Mouse (Mus musculus) MEL (cell line): ENCODE measurements around the gene Slc5a6. TPM values are rescaled to one million over a fixed set of nuclear protein-coding genes. Genes with fewer than 3 reads are reported as not detected.
"Not testable (repeated sequence)": the region's sequence is repeated elsewhere in the genome, so short reads cannot be mapped to it uniquely, and the experiment has no call there.

Experiments used
- DNase-seq: peaks from one replicate; pipeline ENCODE4 v3.0.0; 2011; ENCODE audit warnings: low read depth, low spot score
- H3K27ac ChIP-seq: 2 replicates; pipeline ENCODE4 v1.5.1; 2012; ENCODE audit warnings: low read depth, mild to moderate bottlenecking, control low read depth, low read length, moderate library complexity; ENCODE audit not compliant: control insufficient read depth
- H3K27me3 ChIP-seq, 2 experiments: fragments of 150-350 bp in 1 of 2; sonication (generic) in 1 of 2; 2 replicates each; pipeline ENCODE4 v1.6.1; 2012; ENCODE audit warnings: low read length in 2 of 2, mild to moderate bottlenecking in 2 of 2, improper control_type of control experiment in 1 of 2, moderate library complexity in 1 of 2; ENCODE audit not compliant: insufficient read depth in 2 of 2, control insufficient read depth in 1 of 2
- H3K36me3 ChIP-seq, 2 experiments: 2 replicates each; pipeline ENCODE4 v1.6.1; 2012 to 2014; ENCODE audit warnings: low read length in 2 of 2, improper control_type of control experiment in 1 of 2, inconsistent platforms in 1 of 2, mild to moderate bottlenecking in 1 of 2; ENCODE audit not compliant: insufficient read depth in 2 of 2, control insufficient read depth in 1 of 2
- H3K4me1 ChIP-seq, 2 experiments: fragments of 150-350 bp in 1 of 2; sonication (generic) in 1 of 2; 2 replicates each; pipeline ENCODE4 v1.6.1; 2012; ENCODE audit warnings: low read length in 2 of 2, improper control_type of control experiment in 1 of 2, mild to moderate bottlenecking in 1 of 2; ENCODE audit not compliant: insufficient read depth in 2 of 2, control insufficient read depth in 1 of 2
- H3K4me3 ChIP-seq, 2 experiments: fragments of 150-350 bp in 1 of 2; sonication (generic) in 1 of 2; 2 replicates each; pipeline ENCODE4 v1.5.1; 2012; ENCODE audit warnings: low read depth in 2 of 2, low read length in 2 of 2, mild to moderate bottlenecking in 2 of 2, moderate library complexity in 2 of 2, control low read depth in 1 of 2, improper control_type of control experiment in 1 of 2; ENCODE audit not compliant: control insufficient read depth in 1 of 2, insufficient read depth in 1 of 2
- H3K79me2 ChIP-seq: 2 replicates; pipeline ENCODE4 v1.6.1; 2012; ENCODE audit warnings: mild to moderate bottlenecking, low read length, moderate library complexity; ENCODE audit not compliant: control insufficient read depth, poor library complexity, insufficient read depth
- H3K9ac ChIP-seq: 2 replicates; pipeline ENCODE4 v1.6.1; 2012; ENCODE audit warnings: low read depth, mild to moderate bottlenecking, control low read depth, low read length, moderate library complexity; ENCODE audit not compliant: control insufficient read depth, poor library complexity, severe bottlenecking
- H3K9me3 ChIP-seq: fragments of 150-350 bp; sonication (generic); replicated peaks from 2 replicates; pipeline ENCODE4 v1.6.1; 2012; ENCODE audit warnings: mild to moderate bottlenecking, low read length, improper control_type of control experiment, moderate library complexity; ENCODE audit not compliant: insufficient read depth
- BHLHE40 ChIP-seq: IDR thresholded peaks from 2 replicates; pipeline ENCODE4 v1.6.1; 2012; ENCODE audit warnings: low read depth, mild to moderate bottlenecking, inconsistent platforms, low read length, improper control_type of control experiment, borderline replicate concordance
- CHD1 ChIP-seq: IDR thresholded peaks from 2 replicates; pipeline ENCODE4 v1.6.1; 2012; ENCODE audit warnings: low read depth, mild to moderate bottlenecking, inconsistent platforms, low read length, improper control_type of control experiment
- EP300 ChIP-seq, 2 experiments: IDR thresholded peaks; 2 replicates each; pipeline ENCODE4 v1.6.1; 2011; ENCODE audit warnings: improper control_type of control experiment in 2 of 2, low read length in 2 of 2, low read depth in 1 of 2, mild to moderate bottlenecking in 1 of 2
- ETS1 ChIP-seq: IDR thresholded peaks from 2 replicates; pipeline ENCODE4 v1.6.1; 2012; ENCODE audit warnings: low read depth, mild to moderate bottlenecking, inconsistent platforms, low read length, improper control_type of control experiment, moderate library complexity
- GABPA ChIP-seq: IDR thresholded peaks from 2 replicates; pipeline ENCODE4 v1.6.1; 2012; ENCODE audit warnings: low read depth, mild to moderate bottlenecking, inconsistent platforms, low read length, improper control_type of control experiment, moderate library complexity
- GATA1 ChIP-seq: IDR thresholded peaks from 2 replicates; pipeline ENCODE4 v1.6.1; 2011; ENCODE audit warnings: low read depth, low read length, improper control_type of control experiment
- HCFC1 ChIP-seq: IDR thresholded peaks from 2 replicates; pipeline ENCODE4 v1.6.1; 2012; ENCODE audit warnings: low read depth, mild to moderate bottlenecking, inconsistent platforms, low read length, improper control_type of control experiment, moderate library complexity
- MAX ChIP-seq: IDR thresholded peaks from 2 replicates; pipeline ENCODE4 v1.6.1; 2011; ENCODE audit warnings: low read length, improper control_type of control experiment
- MEF2A ChIP-seq: IDR thresholded peaks from 2 replicates; pipeline ENCODE4 v1.6.1; 2014; ENCODE audit warnings: low read depth, mild to moderate bottlenecking, inconsistent platforms, low read length, improper control_type of control experiment; ENCODE audit not compliant: poor library complexity, insufficient replicate concordance, severe bottlenecking; ENCODE audit errors: extremely low read depth
- MXI1 ChIP-seq: IDR thresholded peaks from 2 replicates; pipeline ENCODE4 v1.6.1; 2011; ENCODE audit warnings: mild to moderate bottlenecking, low read depth, low read length, improper control_type of control experiment
- MYB ChIP-seq: IDR thresholded peaks from 2 replicates; pipeline ENCODE4 v1.6.1; 2011; ENCODE audit warnings: mild to moderate bottlenecking, low read depth, low read length, improper control_type of control experiment
- NRF1 ChIP-seq: IDR thresholded peaks from 2 replicates; pipeline ENCODE4 v1.6.1; 2014; ENCODE audit warnings: low read depth, mild to moderate bottlenecking, inconsistent platforms, low read length, improper control_type of control experiment, moderate library complexity; ENCODE audit not compliant: poor library complexity, insufficient read depth, severe bottlenecking
- POLR2A ChIP-seq, 2 experiments: IDR thresholded peaks; 2 replicates each; pipeline ENCODE4 v1.6.1; 2011 to 2012; ENCODE audit warnings: low read length in 2 of 2, mild to moderate bottlenecking in 2 of 2, control low read depth in 1 of 2, improper control_type of control experiment in 1 of 2, low read depth in 1 of 2, moderate library complexity in 1 of 2; ENCODE audit not compliant: control insufficient read depth in 1 of 2, insufficient read depth in 1 of 2, poor library complexity in 1 of 2
- RCOR1 ChIP-seq: IDR thresholded peaks from 2 replicates; pipeline ENCODE4 v1.6.1; 2012; ENCODE audit warnings: low read depth, mild to moderate bottlenecking, inconsistent platforms, low read length, improper control_type of control experiment
- SMC3 ChIP-seq: IDR thresholded peaks from 2 replicates; pipeline ENCODE4 v1.6.1; 2011; ENCODE audit warnings: low read depth, low read length, improper control_type of control experiment
- TBP ChIP-seq: IDR thresholded peaks from 2 replicates; pipeline ENCODE4 v1.8.0; 2011; ENCODE audit warnings: low read depth, low read length, improper control_type of control experiment
- TCF12 ChIP-seq: IDR thresholded peaks from 2 replicates; pipeline ENCODE4 v1.6.1; 2014; ENCODE audit warnings: low read depth, mild to moderate bottlenecking, inconsistent platforms, low read length, improper control_type of control experiment, moderate library complexity
- UBTF ChIP-seq: IDR thresholded peaks from 2 replicates; pipeline ENCODE4 v1.6.1; 2012; ENCODE audit warnings: low read depth, mild to moderate bottlenecking, inconsistent platforms, low read length, improper control_type of control experiment, moderate library complexity, borderline replicate concordance; ENCODE audit not compliant: insufficient read depth
- USF1 ChIP-seq: IDR thresholded peaks from 2 replicates; pipeline ENCODE4 v1.6.1; 2014; ENCODE audit warnings: low read depth, mild to moderate bottlenecking, inconsistent platforms, low read length, improper control_type of control experiment, moderate library complexity
- ZC3H11A ChIP-seq: IDR thresholded peaks from 2 replicates; pipeline ENCODE4 v1.6.1; 2012; ENCODE audit warnings: low read depth, mild to moderate bottlenecking, inconsistent platforms, low read length, improper control_type of control experiment
- ZKSCAN1 ChIP-seq: IDR thresholded peaks from 2 replicates; pipeline ENCODE4 v1.6.1; 2012; ENCODE audit warnings: low read depth, mild to moderate bottlenecking, inconsistent platforms, low read length, improper control_type of control experiment, moderate library complexity
- ZMIZ1 ChIP-seq: IDR thresholded peaks from 2 replicates; pipeline ENCODE4 v1.6.1; 2012; ENCODE audit warnings: low read depth, mild to moderate bottlenecking, inconsistent platforms, low read length, improper control_type of control experiment, moderate library complexity
- ZNF384 ChIP-seq: IDR thresholded peaks from 2 replicates; pipeline ENCODE4 v1.6.1; 2012; ENCODE audit warnings: low read depth, mild to moderate bottlenecking, inconsistent platforms, low read length, improper control_type of control experiment
- polyA plus RNA-seq, 2 experiments: library from polyadenylated mRNA; stranded (reverse) in 1 of 2; unstranded in 1 of 2; fragments of >175 nt in 1 of 2; fragments of >200 nt in 1 of 2; gene quantifications; 2 replicates each; pipeline versions ENCODE4 v1.2.1 to v1.2.4; 2012; ENCODE audit warnings: low replicate concordance in 2 of 2, low read depth in 1 of 2; ENCODE audit not compliant: insufficient read length in 2 of 2, insufficient read depth in 1 of 2, missing spikeins in 1 of 2
- total RNA-seq: library from RNA; depleted of rRNA; stranded (reverse); fragments of 300-350 nt; gene quantifications from 2 replicates; pipeline ENCODE4 v1.2.3, GENCODE M21; 2012

Slc5a6 gene
- total and polyA plus RNA-seq, 3 experiments = 34.5 to 41.7 TPM; not detected in 1

DNA sequence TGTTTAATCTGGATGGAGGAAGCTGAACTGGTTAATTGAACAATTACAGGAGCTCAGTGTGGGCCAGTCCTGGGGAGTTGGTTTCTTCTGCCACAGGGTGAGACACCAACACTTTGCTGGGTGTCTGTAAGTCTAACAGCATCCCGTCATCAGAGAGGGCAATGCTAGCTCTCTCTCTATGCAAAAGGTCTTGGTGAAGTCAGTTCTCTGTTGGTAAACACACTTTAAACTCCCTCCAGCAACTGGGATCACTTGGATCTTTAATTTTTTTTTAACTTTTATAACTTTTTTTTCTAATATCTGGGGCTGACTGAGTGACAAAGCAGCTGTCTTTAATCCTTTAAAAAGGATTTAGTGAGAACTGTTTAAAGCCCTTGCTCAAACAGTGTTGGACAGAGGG lies 26.0 kb downstream of the Slc5a6 start:
- Histone ChIP-seq H3K9ac (no peak overlapping the region), H3K27ac (no peak overlapping the region), H3K79me2 (no peaks in the 10 kb centered on the region), H3K27me3 (peaks cover 5 to 11% of the 10 kb centered on the region in 2 experiments; a peak in 3 of 4 replicates), H3K36me3 (no peaks in the 10 kb centered on the region), H3K4me1 (no peaks in the 10 kb centered on the region), H3K9me3 (no peaks in the 10 kb centered on the region), H3K4me3 (no peak overlapping the region)
- DNase-seq = no peak
- TF ChIP-seq ZC3H11A (no peak), MXI1 (no peak), TBP (no peak), USF1 (no peak), GATA1 (no peak), CHD1 (no peak), ZKSCAN1 (no peak), MAX (no peak), TCF12 (no peak)

- not testable (repeated sequence) for H3K4me1 ChIP-seq, H3K9ac ChIP-seq, H3K9me3 ChIP-seq, H3K36me3 ChIP-seq, H3K27ac ChIP-seq, DNase-seq, H3K79me2 ChIP-seq, H3K4me3 ChIP-seq
- TF ChIP-seq ZNF384 = peak; percentile 64; the same call in 1 of the 2 replicates
- H3K27me3 ChIP-seq = peaks cover 5 to 14% of the 10 kb centered on the region in 2 experiments
Measured at GRCm38 (mm10) chr5:31021790-31022189, 26.9 kb downstream of the Slc5a6 start.

- H3K27ac ChIP-seq = no peak overlapping the region
- H3K9me3 ChIP-seq = no peaks in the 10 kb centered on the region
- TF ChIP-seq SMC3 = no peak
- no peak for TF ChIP-seq POLR2A (IDR thresholded peaks at IDR 0.05; ENCODE audit: control insufficient read depth in 1 of 2, insufficient read depth in 1 of 2, low read depth in 1 of 2, low read length in 2 of 2, poor library complexity in 1 of 2)
- TF ChIP-seq TBP = no peak
- TF ChIP-seq NRF1 = no peak
- TF ChIP-seq UBTF = no peak
- no peak for TF ChIP-seq MYB
- TF ChIP-seq ZNF384 = no peak
- no peak for TF ChIP-seq ZKSCAN1
- no peak for TF ChIP-seq RCOR1
- no peak for TF ChIP-seq MEF2A
- TF ChIP-seq HCFC1 = no peak
- no peak for TF ChIP-seq BHLHE40
- TF ChIP-seq EP300 (IDR thresholded peaks at IDR 0.05; ENCODE audit: low read depth in 1 of 2, low read length in 2 of 2) = no peak
- no peak for TF ChIP-seq ZC3H11A
- no peak for TF ChIP-seq ETS1
- TF ChIP-seq ZMIZ1 = no peak
- no peak for TF ChIP-seq GATA1
- TF ChIP-seq GABPA = no peak
- TF ChIP-seq, all 39 proteins: peak for 0
- Histone ChIP-seq H3K9ac (no peak overlapping the region), H3K4me3 (no peak overlapping the region), H3K79me2 (no peaks in the 10 kb centered on the region), H3K36me3 (no peaks in the 10 kb centered on the region), H3K27me3 (peaks cover 3 to 19% of the 10 kb centered on the region in 2 experiments), H3K4me1 (no peaks in the 10 kb centered on the region)
- DNase-seq = no peak
Measured at GRCm38 (mm10) chr5:31015913-31016312, 32.8 kb downstream of the Slc5a6 start.
